Mouse (Mus musculus): ENCODE data around the gene Hsd11b2.

GRCm38 (mm10) chr8:105529271-105529670 lies 10.7 kb downstream of the Hsd11b2 start:
- TF ChIP-seq POLR2A (IDR thresholded peaks at IDR 0.05; ENCODE audit: insufficient read depth, low read depth, low read length) (no peak), CTCF (IDR thresholded peaks at IDR 0.05; ENCODE audit: insufficient read depth, low read depth, low read length) (no peak)
